Mouse (Mus musculus): ENCODE results near the gene Akap8.
A peak's percentile ranks its signal among the peaks of the same experiment; 100 is the strongest.

The Akap8 gene

GRCm38 (mm10) chr17:32320597-32321389 is at the start of gene Akap8:
Gene Akap8, minus strand, starts transcription at chr17:32321238.
- peak; percentile 96 for DNase-seq

- no peak for DNase-seq
These were observed 48.0 kb upstream of the Akap8 start for GRCm38 (mm10) chr17:32368991-32369578.

- DNase-seq, result no peak
These were observed 46.7 kb upstream of the Akap8 start for GRCm38 (mm10) chr17:32367706-32368105.

GRCm38 (mm10) chr17:32365296-32365695 is 44.3 kb upstream of the Akap8 start:
- no peak for DNase-seq

GRCm38 (mm10) chr17:32364850-32365249 is 43.8 kb upstream of the Akap8 start:
- no peak for DNase-seq

GRCm38 (mm10) chr17:32364331-32364730 is 43.3 kb upstream of the Akap8 start:
- DNase-seq, result peak; percentile 90

- DNase-seq, result peak; percentile 55
These were observed 42.8 kb upstream of the Akap8 start for GRCm38 (mm10) chr17:32363821-32364301.

GRCm38 (mm10) chr17:32362686-32363085 is 41.6 kb upstream of the Akap8 start:
- DNase-seq, result no peak

GRCm38 (mm10) chr17:32359928-32360327 is 38.9 kb upstream of the Akap8 start:
- DNase-seq, result no peak

- DNase-seq, result no peak
These were observed 37.9 kb upstream of the Akap8 start for GRCm38 (mm10) chr17:32358943-32359340.

GRCm38 (mm10) chr17:32358192-32358942 is 37.3 kb upstream of the Akap8 start:
- no peak for DNase-seq

- no peak for DNase-seq
These were observed 36.0 kb upstream of the Akap8 start for GRCm38 (mm10) chr17:32356766-32357760.

GRCm38 (mm10) chr17:32356281-32356680 is 35.2 kb upstream of the Akap8 start:
- no peak for DNase-seq

GRCm38 (mm10) chr17:32355031-32355430 is 34.0 kb upstream of the Akap8 start:
- DNase-seq, result no peak

GRCm38 (mm10) chr17:32354211-32354610 is 33.2 kb upstream of the Akap8 start:
- no peak for DNase-seq

GRCm38 (mm10) chr17:32353696-32354095 is 32.7 kb upstream of the Akap8 start:
- DNase-seq, result no peak

- no peak for DNase-seq
These were observed 30.7 kb upstream of the Akap8 start for GRCm38 (mm10) chr17:32351726-32352125.

GRCm38 (mm10) chr17:32351269-32351668 is 30.2 kb upstream of the Akap8 start:
- no peak for DNase-seq

- peak; percentile 90 for DNase-seq
These were observed 29.4 kb upstream of the Akap8 start, which contains the start of gene Akap8l for GRCm38 (mm10) chr17:32350382-32350983. Gene Akap8l, minus strand, starts transcription at chr17:32350607.

- peak; percentile 50 for DNase-seq
These were observed 28.9 kb upstream of the Akap8 start for GRCm38 (mm10) chr17:32349851-32350381.

GRCm38 (mm10) chr17:32349037-32349732 is 28.1 kb upstream of the Akap8 start:
- DNase-seq, result peak; percentile 58

Measured in thymus, postnatal 4 days (tissue).